Mouse (Mus musculus): Measurements from ENCODE around the gene Gm17428. TPM values are rescaled to one million over a fixed set of nuclear protein-coding genes. Genes with fewer than 3 reads are reported as not detected.
"Not testable (repeated sequence)": the region's sequence is repeated elsewhere in the genome, so short reads cannot be mapped to it uniquely, and the experiment has no call there.

Gm17428 gene
- polyA plus RNA-seq, 1 experiment = not detected

GRCm38 (mm10) chr14:54944939-54945338 is 31.8 kb upstream of the Gm17428 start:
- Histone ChIP-seq H3K4me1 (ENCODE audit: control insufficient read depth, insufficient read depth, low read length) (no peaks in the 10 kb centered on the region), H3K4me3 (replicated peaks; ENCODE audit: control insufficient read depth, low read depth, low read length) (no peak overlapping the region), H3K27ac (ENCODE audit: control insufficient read depth, insufficient read depth, low read depth, low read length, poor library complexity) (no peak overlapping the region)
- TF ChIP-seq POLR2A (IDR thresholded peaks at IDR 0.05; ENCODE audit: borderline replicate concordance, control insufficient read depth, low read depth, low read length) (no peak), CTCF (IDR thresholded peaks at IDR 0.05; ENCODE audit: control insufficient read depth, insufficient read depth, low read length) (no peak)
- 46% methylated on average over 2 of the region's 2 CpGs for WGBS

- WGBS = 81% methylated on average over 19 of the region's 19 CpGs
- no peak overlapping the region for H3K4me3 ChIP-seq (replicated peaks; ENCODE audit: control insufficient read depth, low read depth, low read length)
- TF ChIP-seq CTCF (IDR thresholded peaks at IDR 0.05; ENCODE audit: control insufficient read depth, insufficient read depth, low read length) (no peak), POLR2A (IDR thresholded peaks at IDR 0.05; ENCODE audit: borderline replicate concordance, control insufficient read depth, low read depth, low read length) (no peak)
- H3K4me1 ChIP-seq (ENCODE audit: control insufficient read depth, insufficient read depth, low read length) = no peaks in the 10 kb centered on the region
- no peak overlapping the region for H3K27ac ChIP-seq (ENCODE audit: control insufficient read depth, insufficient read depth, low read depth, low read length, poor library complexity)
These were observed 30.6 kb upstream of the Gm17428 start for GRCm38 (mm10) chr14:54945975-54946704.

GRCm38 (mm10) chr14:54947008-54947407 is 29.7 kb upstream of the Gm17428 start:
- 90% methylated on average over 11 of the region's 11 CpGs for WGBS

GRCm38 (mm10) chr14:54948781-54949180 is 28.0 kb upstream of the Gm17428 start:
- TF ChIP-seq CTCF (IDR thresholded peaks at IDR 0.05; ENCODE audit: control insufficient read depth, insufficient read depth, low read length) (no peak), POLR2A (IDR thresholded peaks at IDR 0.05; ENCODE audit: borderline replicate concordance, control insufficient read depth, low read depth, low read length) (no peak)
- H3K4me1 ChIP-seq (ENCODE audit: control insufficient read depth, insufficient read depth, low read length) = no peaks in the 10 kb centered on the region
- no peak overlapping the region for H3K27ac ChIP-seq (ENCODE audit: control insufficient read depth, insufficient read depth, low read depth, low read length, poor library complexity)
- WGBS = 74% methylated on average over 9 of the region's 9 CpGs
- H3K4me3 ChIP-seq (replicated peaks; ENCODE audit: control insufficient read depth, low read depth, low read length) = no peak overlapping the region

More at GRCm38 (mm10) chr14:54947008-54947407, 29.7 kb upstream of the Gm17428 start:
- not testable (repeated sequence) for H3K4me1 ChIP-seq (ENCODE audit: control insufficient read depth, insufficient read depth, low read length); H3K27ac ChIP-seq (ENCODE audit: control insufficient read depth, insufficient read depth, low read depth, low read length, poor library complexity); H3K4me3 ChIP-seq (replicated peaks; ENCODE audit: control insufficient read depth, low read depth, low read length)

- H3K4me3 ChIP-seq (replicated peaks; ENCODE audit: control insufficient read depth, low read depth, low read length) = no peak overlapping the region
- H3K27ac ChIP-seq (ENCODE audit: control insufficient read depth, insufficient read depth, low read depth, low read length, poor library complexity) = no peak overlapping the region
- no peak for TF ChIP-seq POLR2A (IDR thresholded peaks at IDR 0.05; ENCODE audit: borderline replicate concordance, control insufficient read depth, low read depth, low read length)
- 66% methylated on average over 12 of the region's 12 CpGs for WGBS
- H3K4me1 ChIP-seq (ENCODE audit: control insufficient read depth, insufficient read depth, low read length) = no peaks in the 10 kb centered on the region
These were observed 26.2 kb upstream of the Gm17428 start for GRCm38 (mm10) chr14:54950493-54950892.

GRCm38 (mm10) chr14:54951587-54951986 is 25.1 kb upstream of the Gm17428 start:
- no peak overlapping the region for H3K4me3 ChIP-seq (replicated peaks; ENCODE audit: control insufficient read depth, low read depth, low read length)
- TF ChIP-seq CTCF (IDR thresholded peaks at IDR 0.05; ENCODE audit: control insufficient read depth, insufficient read depth, low read length) (no peak), POLR2A (IDR thresholded peaks at IDR 0.05; ENCODE audit: borderline replicate concordance, control insufficient read depth, low read depth, low read length) (no peak)
- no peaks in the 10 kb centered on the region for H3K4me1 ChIP-seq (ENCODE audit: control insufficient read depth, insufficient read depth, low read length)
- H3K27ac ChIP-seq (ENCODE audit: control insufficient read depth, insufficient read depth, low read depth, low read length, poor library complexity) = no peak overlapping the region
- 87% methylated on average over 6 of the region's 6 CpGs for WGBS

- TF ChIP-seq POLR2A (IDR thresholded peaks at IDR 0.05; ENCODE audit: borderline replicate concordance, control insufficient read depth, low read depth, low read length) (no peak), CTCF (IDR thresholded peaks at IDR 0.05; ENCODE audit: control insufficient read depth, insufficient read depth, low read length) (no peak)
- 84% methylated on average over 8 of the region's 8 CpGs for WGBS
- H3K4me3 ChIP-seq (replicated peaks; ENCODE audit: control insufficient read depth, low read depth, low read length) = no peak overlapping the region
- no peaks in the 10 kb centered on the region for H3K4me1 ChIP-seq (ENCODE audit: control insufficient read depth, insufficient read depth, low read length)
- no peak overlapping the region for H3K27ac ChIP-seq (ENCODE audit: control insufficient read depth, insufficient read depth, low read depth, low read length, poor library complexity)
These were observed 23.0 kb upstream of the Gm17428 start for GRCm38 (mm10) chr14:54953664-54954206.

GRCm38 (mm10) chr14:54954474-54954873 is 22.3 kb upstream of the Gm17428 start:
- no peak overlapping the region for H3K4me3 ChIP-seq (replicated peaks; ENCODE audit: control insufficient read depth, low read depth, low read length)
- TF ChIP-seq POLR2A (IDR thresholded peaks at IDR 0.05; ENCODE audit: borderline replicate concordance, control insufficient read depth, low read depth, low read length) (no peak), CTCF (IDR thresholded peaks at IDR 0.05; ENCODE audit: control insufficient read depth, insufficient read depth, low read length) (no peak)
- 68% methylated on average over 3 of the region's 3 CpGs for WGBS
- H3K27ac ChIP-seq (ENCODE audit: control insufficient read depth, insufficient read depth, low read depth, low read length, poor library complexity) = no peak overlapping the region
- no peaks in the 10 kb centered on the region for H3K4me1 ChIP-seq (ENCODE audit: control insufficient read depth, insufficient read depth, low read length)

GRCm38 (mm10) chr14:54955481-54955880 is 21.3 kb upstream of the Gm17428 start:
- Histone ChIP-seq H3K4me3 (replicated peaks; ENCODE audit: control insufficient read depth, low read depth, low read length) (no peak overlapping the region), H3K27ac (ENCODE audit: control insufficient read depth, insufficient read depth, low read depth, low read length, poor library complexity) (no peak overlapping the region), H3K4me1 (ENCODE audit: control insufficient read depth, insufficient read depth, low read length) (no peaks in the 10 kb centered on the region)
- TF ChIP-seq POLR2A (IDR thresholded peaks at IDR 0.05; ENCODE audit: borderline replicate concordance, control insufficient read depth, low read depth, low read length) (no peak), CTCF (IDR thresholded peaks at IDR 0.05; ENCODE audit: control insufficient read depth, insufficient read depth, low read length) (no peak)
- WGBS = 79% methylated on average over 3 of the region's 3 CpGs
